Mouse (Mus musculus): ENCODE results near the gene Emc6. TPM values are rescaled to one million over a fixed set of nuclear protein-coding genes. Genes with fewer than 3 reads are reported as not detected.

Emc6 gene
- polyA plus RNA-seq, 1 experiment from 2014 or later = 131 TPM

GRCm38 (mm10) chr11:73168071-73168470 is 8.8 kb downstream of the Emc6 start:
- H3K9ac ChIP-seq (ENCODE audit: low read length) = no peak overlapping the region
- no peak overlapping the region for H3K4me2 ChIP-seq (ENCODE audit: low read depth)
- H3K36me3 ChIP-seq (ENCODE audit: control insufficient read depth, insufficient read depth, low read length) = no peaks in the 10 kb centered on the region
- ATAC-seq (ENCODE audit: insufficient read depth, low FRiP score, low TSS enrichment) (no peak), DNase-seq (ENCODE audit: low spot score) (no peak)
- WGBS = 85% methylated on average over 8 of the region's 8 CpGs
- no peaks in the 10 kb centered on the region for H3K4me1 ChIP-seq (ENCODE audit: control insufficient read depth, insufficient read depth, low read length)
- H3K4me3 ChIP-seq (ENCODE audit: low read depth, low read length) = no peak overlapping the region
- no peaks in the 10 kb centered on the region for H3K27me3 ChIP-seq (ENCODE audit: control insufficient read depth, insufficient read depth, low read length)
- H3K9me3 ChIP-seq (ENCODE audit: control insufficient read depth, low read length) = no peaks in the 10 kb centered on the region
- no peak overlapping the region for H3K27ac ChIP-seq (ENCODE audit: low read depth, low read length)

DNA sequence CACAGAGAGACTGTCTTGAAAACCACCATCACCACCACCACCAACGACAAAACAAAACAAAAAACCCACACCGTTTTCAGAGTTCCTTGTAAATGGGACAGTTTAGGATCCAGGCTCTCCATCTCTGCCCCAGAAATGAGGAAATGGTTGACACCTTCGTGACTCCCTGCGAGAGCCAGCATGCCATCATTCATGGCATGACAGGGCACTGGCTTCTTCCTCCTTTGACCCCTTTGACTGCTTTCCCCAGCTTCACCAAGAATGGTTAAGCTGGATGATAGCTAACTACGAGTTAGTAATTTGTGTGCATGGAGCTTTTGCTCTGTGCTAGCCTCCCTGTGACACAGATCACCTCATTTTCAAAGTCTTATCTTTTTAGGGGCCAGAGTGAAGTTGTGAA is 14.6 kb downstream of the Emc6 start:
- peaks cover 10% of the 10 kb centered on the region for H3K27me3 ChIP-seq (ENCODE audit: control insufficient read depth, insufficient read depth, low read length)
- ATAC-seq (ENCODE audit: insufficient read depth, low FRiP score, low TSS enrichment) (no peak), DNase-seq (ENCODE audit: low spot score) (no peak)
- H3K36me3 ChIP-seq (ENCODE audit: control insufficient read depth, insufficient read depth, low read length) = no peaks in the 10 kb centered on the region
- no peak overlapping the region for H3K9ac ChIP-seq (ENCODE audit: low read length)
- no peak overlapping the region for H3K4me2 ChIP-seq (ENCODE audit: low read depth)
- no peak overlapping the region for H3K27ac ChIP-seq (ENCODE audit: low read depth, low read length)
- H3K9me3 ChIP-seq (ENCODE audit: control insufficient read depth, low read length) = no peaks in the 10 kb centered on the region
- no peak overlapping the region for H3K4me3 ChIP-seq (ENCODE audit: low read depth, low read length)
- H3K4me1 ChIP-seq (ENCODE audit: control insufficient read depth, insufficient read depth, low read length) = peaks cover 3% of the 10 kb centered on the region; the same call in 1 of the 2 replicates
- WGBS = 71% methylated on average over 5 of the region's 5 CpGs

- DNase-seq (ENCODE audit: low spot score) (no peak), ATAC-seq (ENCODE audit: insufficient read depth, low FRiP score, low TSS enrichment) (no peak)
- peaks cover 3% of the 10 kb centered on the region; the same call in 1 of the 2 replicates for H3K4me1 ChIP-seq (ENCODE audit: control insufficient read depth, insufficient read depth, low read length)
- 92% methylated on average over 4 of the region's 4 CpGs for WGBS
- peaks cover 10% of the 10 kb centered on the region for H3K27me3 ChIP-seq (ENCODE audit: control insufficient read depth, insufficient read depth, low read length)
- no peak overlapping the region for H3K4me3 ChIP-seq (ENCODE audit: low read depth, low read length)
- no peak overlapping the region for H3K4me2 ChIP-seq (ENCODE audit: low read depth)
- no peak overlapping the region for H3K27ac ChIP-seq (ENCODE audit: low read depth, low read length)
- H3K9me3 ChIP-seq (ENCODE audit: control insufficient read depth, low read length) = no peaks in the 10 kb centered on the region
- no peaks in the 10 kb centered on the region for H3K36me3 ChIP-seq (ENCODE audit: control insufficient read depth, insufficient read depth, low read length)
- no peak overlapping the region for H3K9ac ChIP-seq (ENCODE audit: low read length)
Measured at GRCm38 (mm10) chr11:73161616-73162015, 15.2 kb downstream of the Emc6 start.

- Histone ChIP-seq H3K4me3 (ENCODE audit: low read depth, low read length) (peak overlapping the region; percentile 36), H3K36me3 (ENCODE audit: control insufficient read depth, insufficient read depth, low read length) (no peaks in the 10 kb centered on the region), H3K4me1 (ENCODE audit: control insufficient read depth, insufficient read depth, low read length) (peaks cover 3% of the 10 kb centered on the region; the same call in 1 of the 2 replicates), H3K4me2 (ENCODE audit: low read depth) (peak overlapping the region; percentile 77), H3K9ac (ENCODE audit: low read length) (no peak overlapping the region), H3K27me3 (ENCODE audit: control insufficient read depth, insufficient read depth, low read length) (peaks cover 10% of the 10 kb centered on the region), H3K27ac (ENCODE audit: low read depth, low read length) (no peak overlapping the region), H3K9me3 (ENCODE audit: control insufficient read depth, low read length) (no peaks in the 10 kb centered on the region)
- no peak for ATAC-seq (ENCODE audit: insufficient read depth, low FRiP score, low TSS enrichment)
- 24% methylated on average over 6 of the region's 6 CpGs for WGBS
- DNase-seq (ENCODE audit: low spot score) = no peak
Measured at GRCm38 (mm10) chr11:73160811-73161200, 16.0 kb downstream of the Emc6 start.

GRCm38 (mm10) chr11:73159957-73160810 is 16.7 kb downstream of the Emc6 start, which contains the start of gene P2rx5:
Gene P2rx5 (plus strand): TSS chr11:73160421.
- Histone ChIP-seq H3K9ac (ENCODE audit: low read length) (peak within 1 kb of the TSS; percentile 47), H3K4me1 (ENCODE audit: control insufficient read depth, insufficient read depth, low read length) (peaks cover 3% of the 10 kb centered on the region; the same call in 1 of the 2 replicates), H3K4me2 (ENCODE audit: low read depth) (peak within 1 kb of the TSS; percentile 77), H3K4me3 (ENCODE audit: low read depth, low read length) (peak within 1 kb of the TSS; percentile 36), H3K9me3 (ENCODE audit: control insufficient read depth, low read length) (no peaks in the 10 kb centered on the region), H3K27me3 (ENCODE audit: control insufficient read depth, insufficient read depth, low read length) (peaks cover 10% of the 10 kb centered on the region), H3K27ac (ENCODE audit: low read depth, low read length) (no peak within 1 kb of the TSS), H3K36me3 (ENCODE audit: control insufficient read depth, insufficient read depth, low read length) (no peaks in the 10 kb centered on the region)
- WGBS = 3% methylated on average over 47 of the region's 49 CpGs
- peak; percentile 41; the same call in 1 of the 2 replicates for ATAC-seq (ENCODE audit: insufficient read depth, low FRiP score, low TSS enrichment)
- DNase-seq (ENCODE audit: low spot score) = peak; percentile 55

DNA sequence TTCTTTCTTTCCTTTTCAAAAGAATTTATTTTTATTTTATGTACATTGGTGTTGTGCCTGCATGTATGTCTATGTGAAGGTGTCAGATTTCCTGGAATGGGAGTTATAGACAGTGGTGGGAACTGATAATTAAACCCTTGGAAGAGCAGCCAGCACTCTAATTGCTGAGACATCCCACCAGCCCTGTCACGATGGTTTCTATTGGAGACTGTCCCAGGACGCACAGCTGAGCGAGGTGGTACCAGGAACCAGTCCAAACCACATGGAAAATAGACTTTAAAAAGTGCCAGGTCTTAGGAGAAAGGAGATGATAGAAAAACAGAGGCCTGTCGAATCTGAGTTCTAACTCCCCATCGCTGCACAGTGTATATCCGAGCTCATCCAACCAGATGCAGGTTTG is 21.8 kb downstream of the Emc6 start:
- 80% methylated on average over 6 of the region's 6 CpGs for WGBS
- Histone ChIP-seq H3K4me2 (ENCODE audit: low read depth) (no peak overlapping the region), H3K4me1 (ENCODE audit: control insufficient read depth, insufficient read depth, low read length) (no peaks in the 10 kb centered on the region), H3K4me3 (ENCODE audit: low read depth, low read length) (no peak overlapping the region), H3K27ac (ENCODE audit: low read depth, low read length) (no peak overlapping the region), H3K9me3 (ENCODE audit: control insufficient read depth, low read length) (no peaks in the 10 kb centered on the region), H3K27me3 (ENCODE audit: control insufficient read depth, insufficient read depth, low read length) (peaks cover 6% of the 10 kb centered on the region), H3K9ac (ENCODE audit: low read length) (no peak overlapping the region), H3K36me3 (ENCODE audit: control insufficient read depth, insufficient read depth, low read length) (no peaks in the 10 kb centered on the region)
- ATAC-seq (ENCODE audit: insufficient read depth, low FRiP score, low TSS enrichment) (no peak), DNase-seq (ENCODE audit: low spot score) (no peak)

DNA sequence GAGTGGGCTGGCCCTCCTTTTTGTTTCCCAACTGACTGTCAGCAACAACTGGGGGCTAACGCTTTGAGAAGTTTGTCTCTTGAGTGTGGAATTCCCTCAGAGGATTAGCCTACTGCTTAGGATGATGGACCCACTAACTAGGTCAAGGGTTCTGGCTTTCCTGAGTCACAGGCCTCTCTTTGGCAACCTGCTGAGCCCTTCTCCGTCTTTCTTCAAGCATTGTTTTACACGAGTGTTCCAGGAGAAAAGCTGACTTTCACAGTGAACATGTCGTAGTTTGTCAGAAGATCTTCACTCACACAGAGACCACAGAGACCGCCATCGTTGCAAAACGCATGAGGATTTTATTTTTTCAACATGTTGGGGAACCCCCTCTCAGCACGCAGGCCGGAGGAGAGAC is 28.6 kb downstream of the Emc6 start:
- DNase-seq (ENCODE audit: low spot score) = no peak
- Histone ChIP-seq H3K4me2 (ENCODE audit: low read depth) (no peak overlapping the region), H3K36me3 (ENCODE audit: control insufficient read depth, insufficient read depth, low read length) (no peaks in the 10 kb centered on the region), H3K27me3 (ENCODE audit: control insufficient read depth, insufficient read depth, low read length) (no peaks in the 10 kb centered on the region), H3K9me3 (ENCODE audit: control insufficient read depth, low read length) (no peaks in the 10 kb centered on the region), H3K4me3 (ENCODE audit: low read depth, low read length) (no peak overlapping the region), H3K27ac (ENCODE audit: low read depth, low read length) (no peak overlapping the region), H3K4me1 (ENCODE audit: control insufficient read depth, insufficient read depth, low read length) (no peaks in the 10 kb centered on the region), H3K9ac (ENCODE audit: low read length) (no peak overlapping the region)
- 81% methylated on average over 9 of the region's 9 CpGs for WGBS
- ATAC-seq (ENCODE audit: insufficient read depth, low FRiP score, low TSS enrichment) = no peak

- 56% methylated on average over 7 of the region's 7 CpGs for WGBS
- no peak overlapping the region for H3K4me2 ChIP-seq (ENCODE audit: low read depth)
- no peak overlapping the region for H3K4me3 ChIP-seq (ENCODE audit: low read depth, low read length)
Measured at GRCm38 (mm10) chr11:73146975-73147365, 29.9 kb downstream of the Emc6 start.

More at GRCm38 (mm10) chr11:73146975-73147365, 29.9 kb downstream of the Emc6 start:
- H3K27ac ChIP-seq (ENCODE audit: low read depth, low read length) = no peak overlapping the region
- no peak for DNase-seq (ENCODE audit: low spot score)
- no peaks in the 10 kb centered on the region for H3K36me3 ChIP-seq (ENCODE audit: control insufficient read depth, insufficient read depth, low read length)
- H3K4me1 ChIP-seq (ENCODE audit: control insufficient read depth, insufficient read depth, low read length) = no peaks in the 10 kb centered on the region
- no peak for ATAC-seq (ENCODE audit: insufficient read depth, low FRiP score, low TSS enrichment)
- no peaks in the 10 kb centered on the region for H3K9me3 ChIP-seq (ENCODE audit: control insufficient read depth, low read length)
- no peaks in the 10 kb centered on the region for H3K27me3 ChIP-seq (ENCODE audit: control insufficient read depth, insufficient read depth, low read length)
- H3K9ac ChIP-seq (ENCODE audit: low read length) = no peak overlapping the region
